Mouse (Mus musculus) bone marrow, adult 2 months (tissue): ENCODE results near the gene Rad21l.
"Not testable (repeated sequence)": the region's sequence is repeated elsewhere in the genome, so short reads cannot be mapped to it uniquely, and the experiment has no call there.

Experiments used
- CTCF ChIP-seq: fragments of 200-500 bp; IDR thresholded peaks from 2 replicates; pipeline ENCODE4 v1.5.1; 2011; ENCODE audit warnings: low read length, control low read depth; ENCODE audit not compliant: control insufficient read depth, insufficient read depth
- POLR2A ChIP-seq: fragments of 200-500 bp; IDR thresholded peaks from 2 replicates; pipeline ENCODE4 v1.6.1; 2011; ENCODE audit warnings: low read depth, mild to moderate bottlenecking, control low read depth, low read length, borderline replicate concordance; ENCODE audit not compliant: control insufficient read depth

- not testable (repeated sequence) for TF ChIP-seq CTCF, POLR2A
Measured at GRCm38 (mm10) chr2:151615779-151616178, 52.6 kb downstream of the Rad21l start.
